Mouse (Mus musculus) layer of hippocampus, postnatal 25 days (tissue): ENCODE results near the gene Cep170b. TPM values are rescaled to one million over a fixed set of nuclear protein-coding genes. Genes with fewer than 3 reads are reported as not detected.
A peak's percentile ranks its signal among the peaks of the same experiment; 100 is the strongest.

Source experiments
- DNase-seq, 2 experiments: peaks; one replicate each; pipeline ENCODE4 v3.0.0; 2022; ENCODE audit warnings: mixed read lengths in 2 of 2, low spot score in 1 of 2; ENCODE audit errors: extremely low spot score in 1 of 2
- total RNA-seq, 2 experiments: library from RNA; stranded (reverse); gene quantifications; 2 replicates each; pipeline ENCODE4 v1.2.3; 2021

Gene Cep170b
- total RNA-seq, 2 experiments from 2014 or later, result 180 to 192 TPM

GRCm38 (mm10) chr12:112760154-112760926, 40.1 kb downstream of the Cep170b start, which contains the start of gene Pld4:
Gene Pld4, plus strand, starts transcription at chr12:112760655.
- no peak for DNase-seq

- DNase-seq, result no peak
These were observed 41.2 kb downstream of the Cep170b start for GRCm38 (mm10) chr12:112761411-112761810.

- DNase-seq, result no peak
These were observed 41.8 kb downstream of the Cep170b start for GRCm38 (mm10) chr12:112762018-112762417.

GRCm38 (mm10) chr12:112763176-112763575, 42.9 kb downstream of the Cep170b start:
- peak in 1 of 2 experiments; percentile 3 for DNase-seq

DNA sequence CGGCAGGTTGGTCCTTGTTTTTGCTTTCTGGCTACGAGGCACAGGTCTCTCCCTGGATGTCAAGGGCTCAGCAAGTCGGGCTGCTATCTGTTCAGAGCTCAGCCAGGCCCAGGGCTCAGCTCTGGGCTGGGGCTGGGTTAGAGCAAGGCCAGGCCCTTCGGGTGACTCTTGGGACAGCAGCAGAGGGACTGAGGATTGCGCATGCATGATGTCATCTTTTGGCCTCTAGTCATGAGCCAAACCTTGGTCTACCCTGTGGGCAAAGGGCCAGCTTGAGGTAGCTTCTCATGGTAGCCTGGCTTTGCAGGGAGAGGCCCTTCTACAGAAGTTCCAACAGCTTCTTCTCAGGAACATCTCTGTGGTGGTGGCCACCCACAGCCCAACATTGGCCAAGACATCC, 43.9 kb downstream of the Cep170b start:
- no peak for DNase-seq

GRCm38 (mm10) chr12:112764991-112765390, 44.7 kb downstream of the Cep170b start:
- DNase-seq, result no peak

- no peak for DNase-seq
These were observed 46.3 kb downstream of the Cep170b start for GRCm38 (mm10) chr12:112766586-112766985.

- DNase-seq, result no peak
These were observed 47.0 kb downstream of the Cep170b start for GRCm38 (mm10) chr12:112767036-112767890.

- no peak for DNase-seq
These were observed 47.9 kb downstream of the Cep170b start for GRCm38 (mm10) chr12:112768166-112768565.

DNA sequence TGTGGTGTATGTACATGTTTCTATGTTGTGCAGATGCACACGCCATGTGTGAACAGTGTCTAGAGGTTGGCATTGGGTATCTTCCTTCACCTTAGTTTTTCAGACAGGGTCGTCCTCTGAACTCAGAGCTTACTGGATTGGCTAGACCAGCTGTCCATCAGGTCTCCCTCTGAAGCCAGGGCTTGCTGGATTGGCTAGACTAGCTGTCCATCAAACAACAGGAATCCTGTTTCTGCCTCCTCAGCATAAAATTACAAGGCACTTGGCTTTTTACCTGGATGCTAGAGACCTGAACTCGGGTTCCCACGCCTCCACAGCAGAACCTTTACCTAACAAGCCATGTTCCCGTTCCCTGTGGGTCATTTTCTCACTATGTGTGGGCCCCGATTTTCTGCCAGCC, 48.8 kb downstream of the Cep170b start:
- no peak for DNase-seq

GRCm38 (mm10) chr12:112769751-112770150, 49.5 kb downstream of the Cep170b start:
- DNase-seq, result no peak

GRCm38 (mm10) chr12:112770396-112770795, 50.1 kb downstream of the Cep170b start:
- DNase-seq, result no peak

GRCm38 (mm10) chr12:112772306-112772705, 52.1 kb downstream of the Cep170b start:
- no peak for DNase-seq

GRCm38 (mm10) chr12:112773366-112773765, 53.1 kb downstream of the Cep170b start:
- no peak for DNase-seq

DNA sequence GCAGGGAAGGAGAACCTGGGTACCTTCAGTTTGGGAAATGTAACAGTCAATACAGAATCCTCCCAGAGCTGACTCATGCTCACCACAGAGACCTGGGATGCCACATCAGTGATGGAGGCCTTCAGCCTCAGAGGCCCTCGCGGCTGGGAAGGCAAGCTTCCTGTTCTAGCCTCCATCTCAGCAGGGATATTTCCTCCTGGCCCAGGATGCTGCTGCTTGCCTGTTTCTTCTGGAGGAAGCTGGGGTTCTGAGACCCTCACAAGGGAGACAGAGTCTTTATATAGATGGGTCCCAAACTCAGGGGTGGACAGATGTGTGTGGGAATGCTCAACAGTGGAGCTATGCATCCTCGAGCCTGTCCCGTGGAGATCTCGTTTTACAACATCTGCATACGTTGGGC, 53.8 kb downstream of the Cep170b start:
- DNase-seq, result no peak

GRCm38 (mm10) chr12:112774481-112774880, 54.2 kb downstream of the Cep170b start:
- no peak for DNase-seq

- DNase-seq, result no peak
These were observed 70.8 kb downstream of the Cep170b start for GRCm38 (mm10) chr12:112791026-112791425.

DNA sequence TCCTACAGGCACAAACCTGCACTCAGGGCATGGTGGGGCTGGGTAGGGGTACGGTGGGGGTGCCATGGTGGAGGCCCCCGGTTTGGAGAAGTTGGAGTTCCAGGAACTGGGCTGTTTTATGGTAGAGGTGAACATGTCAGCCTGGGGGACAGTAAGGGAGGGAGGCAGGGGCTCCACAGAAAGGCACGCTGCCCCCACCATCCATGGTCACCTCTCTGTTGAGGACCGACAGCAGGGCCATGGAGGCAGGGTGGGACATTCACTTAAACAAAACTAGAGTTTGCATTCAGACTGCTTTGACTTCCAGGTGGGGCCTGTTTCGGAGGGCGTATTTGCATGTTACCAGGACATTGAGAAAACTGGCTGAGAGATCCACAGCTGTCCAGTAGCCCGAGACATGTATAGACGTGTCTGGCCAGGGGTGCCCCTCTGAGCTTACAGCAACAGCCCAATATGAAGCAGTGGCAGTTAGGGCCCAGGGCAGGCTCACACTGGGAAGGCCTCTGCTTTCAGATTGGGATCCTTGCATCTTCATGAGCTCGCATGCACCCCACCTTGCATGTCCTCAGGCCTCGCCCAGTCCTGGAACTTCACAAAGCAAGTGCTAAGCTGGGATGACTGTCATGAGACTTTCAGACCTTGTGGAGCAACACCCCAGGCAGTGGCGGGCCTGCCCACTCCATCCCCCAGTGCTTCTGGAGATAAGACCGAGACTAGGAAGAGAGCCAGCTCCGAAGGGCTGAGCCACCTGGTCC, 73.5 kb downstream of the Cep170b start:
- no peak for DNase-seq

DNA sequence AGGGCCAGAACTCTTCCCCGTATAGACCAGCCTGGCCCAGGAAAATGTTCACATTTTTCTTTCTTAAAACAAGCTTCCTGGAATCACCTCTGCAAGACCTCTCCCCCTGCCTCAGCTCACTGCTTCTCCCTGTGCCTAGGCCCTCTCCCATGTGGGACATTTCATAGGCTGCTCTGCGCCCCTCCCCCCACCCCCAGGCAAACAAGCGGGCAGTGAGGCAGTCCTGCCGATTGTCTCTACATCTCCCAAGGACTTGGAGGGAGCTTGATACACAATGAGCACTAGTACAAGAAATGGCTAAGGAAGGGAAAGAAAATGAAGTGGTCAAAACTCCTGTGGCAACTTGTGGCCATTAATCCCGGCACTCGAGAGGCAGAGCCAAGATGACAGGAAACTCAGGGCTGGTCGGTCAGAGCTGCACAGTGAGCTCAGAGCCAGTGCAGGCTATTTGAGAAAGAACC, 74.1 kb downstream of the Cep170b start:
- DNase-seq, result no peak

DNA sequence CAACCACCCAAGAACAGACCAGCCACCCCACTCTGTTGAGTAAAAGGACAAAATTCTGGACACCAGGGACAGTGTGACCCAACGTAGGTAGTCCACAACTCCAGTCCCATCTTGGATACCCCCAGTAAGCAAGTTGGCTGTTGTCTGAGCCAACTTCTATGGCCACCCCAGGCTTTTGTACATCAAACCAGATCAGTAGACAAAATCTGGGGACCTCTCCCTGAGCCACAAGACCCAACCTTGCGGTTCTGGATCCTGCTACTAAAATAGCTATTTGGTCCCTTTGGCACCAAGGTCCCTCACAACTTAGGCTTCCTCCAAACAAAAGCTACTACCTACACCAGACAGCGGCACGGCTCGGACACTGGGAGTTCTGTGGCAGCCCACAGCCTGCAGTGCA, 74.7 kb downstream of the Cep170b start:
- DNase-seq, result no peak
